Mouse (Mus musculus) gastrocnemius, adult 2 months (tissue): ENCODE results near the gene Magi1. TPM values are rescaled to one million over a fixed set of nuclear protein-coding genes. Genes with fewer than 3 reads are reported as not detected.

Experiments
- DNase-seq: peaks from one replicate; pipeline ENCODE4 v3.0.0; 2022
- H3K27ac ChIP-seq: fragments of 200-600 bp; 2 replicates; pipeline ENCODE4 v1.8.1; 2022; ENCODE audit warnings: mild to moderate bottlenecking
- H3K4me3 ChIP-seq: fragments of 200-600 bp; 2 replicates; pipeline ENCODE4 v1.8.1; 2022; ENCODE audit warnings: mild to moderate bottlenecking, moderate library complexity
- CTCF ChIP-seq: fragments of 200-600 bp; IDR thresholded peaks from 2 replicates; pipeline ENCODE4 v1.8.1; 2022; ENCODE audit warnings: antibody characterized with exemption, mild to moderate bottlenecking, moderate library complexity
- intact Hi-C: fragments of 180-260 bp; cut with DNase I; formaldehyde crosslinking; loops from one replicate; pipeline ENCODE4 v1.15.1; 2025
- long read RNA-seq, 2 experiments: library from polyadenylated mRNA; stranded (forward); transcript quantifications; one replicate each; pipeline ENCODE4 v2.0.0; 2021
- total RNA-seq, 2 experiments: library from RNA; stranded (reverse); gene quantifications; 2 replicates each; pipeline ENCODE4 v1.2.3; 2021

Gene Magi1
- total RNA-seq, result 1 to 10 TPM; 4.2 to 4.5 TPM
- long read RNA-seq, experiment 1, partial matches to known transcripts, result 0 of 2 reads
- long read RNA-seq, experiment 1, other reads (novel, unspliced or antisense), result 2 of 2 reads
- long read RNA-seq, experiment 2, result 0 reads

GRCm38 (mm10) chr6:94283318-94284061, at the start of gene Magi1:
Gene Magi1, minus strand, starts transcription at chr6:94283917.
- peak within 1 kb of the TSS; percentile 89 for H3K4me3 ChIP-seq
- DNase-seq, result peak; percentile 94
- no peak for TF ChIP-seq CTCF
- H3K27ac ChIP-seq, result peak within 1 kb of the TSS; percentile 92
- intact Hi-C loops, result loop anchor here (2.0 to 10.0 kb wide), 2 partner anchors 99 to 203 kb away; no protein-coding TSS in a partner anchor

GRCm38 (mm10) chr6:94327143-94327542, 43.4 kb upstream of the Magi1 start:
- intact Hi-C loops, result no loop called here
- TF ChIP-seq CTCF, result no peak
- no peak for DNase-seq
- Histone ChIP-seq H3K4me3 (no peak overlapping the region), H3K27ac (no peak overlapping the region)

GRCm38 (mm10) chr6:94316886-94317285, 33.2 kb upstream of the Magi1 start:
- Histone ChIP-seq H3K27ac (no peak overlapping the region), H3K4me3 (no peak overlapping the region)
- TF ChIP-seq CTCF, result no peak
- no peak for DNase-seq
- intact Hi-C loops, result no loop called here

GRCm38 (mm10) chr6:94312285-94312684, 28.6 kb upstream of the Magi1 start:
- DNase-seq, result no peak
- H3K27ac ChIP-seq, result no peak overlapping the region
- intact Hi-C loops, result no loop called here
- no peak for TF ChIP-seq CTCF
- H3K4me3 ChIP-seq, result no peak overlapping the region

GRCm38 (mm10) chr6:94308498-94308897, 24.8 kb upstream of the Magi1 start:
- no peak for TF ChIP-seq CTCF
- H3K27ac ChIP-seq, result no peak overlapping the region
- intact Hi-C loops, result no loop called here
- no peak for DNase-seq
- no peak overlapping the region for H3K4me3 ChIP-seq

GRCm38 (mm10) chr6:94303512-94303911, 19.8 kb upstream of the Magi1 start:
- H3K4me3 ChIP-seq, result no peak overlapping the region
- no peak for TF ChIP-seq CTCF
- intact Hi-C loops, result no loop called here
- H3K27ac ChIP-seq, result no peak overlapping the region
- no peak for DNase-seq

- no peak overlapping the region for H3K27ac ChIP-seq
- no peak overlapping the region for H3K4me3 ChIP-seq
- intact Hi-C loops, result no loop called here
- no peak for TF ChIP-seq CTCF
- no peak for DNase-seq
Observed at GRCm38 (mm10) chr6:94301804-94302203, 18.1 kb upstream of the Magi1 start.

- H3K4me3 ChIP-seq, result no peak overlapping the region
- H3K27ac ChIP-seq, result no peak overlapping the region
- intact Hi-C loops, result no loop called here
- DNase-seq, result no peak
- TF ChIP-seq CTCF, result no peak
Observed at GRCm38 (mm10) chr6:94300562-94300961, 16.8 kb upstream of the Magi1 start.

GRCm38 (mm10) chr6:94287387-94287786, 3.7 kb upstream of the Magi1 start:
- Histone ChIP-seq H3K4me3 (no peak overlapping the region), H3K27ac (no peak overlapping the region)
- DNase-seq, result no peak
- peak; percentile 20 for TF ChIP-seq CTCF
- intact Hi-C loops, result loop anchor here (10.0 kb wide), 1 partner anchor 103 kb away; no protein-coding TSS in a partner anchor

- H3K27ac ChIP-seq, result no peak overlapping the region
- no peak for TF ChIP-seq CTCF
- intact Hi-C loops, result loop anchor here (10.0 kb wide), 1 partner anchor 102 kb away; no protein-coding TSS in a partner anchor
- no peak for DNase-seq
- H3K4me3 ChIP-seq, result no peak overlapping the region
Observed at GRCm38 (mm10) chr6:94286555-94286954, 2.8 kb upstream of the Magi1 start.

- Histone ChIP-seq H3K4me3 (peak overlapping the region; percentile 89), H3K27ac (peak overlapping the region; percentile 92)
- peak; percentile 28 for DNase-seq
- intact Hi-C loops, result loop anchor here (2.0 to 10.0 kb wide), 2 partner anchors 99 to 203 kb away; no protein-coding TSS in a partner anchor
- TF ChIP-seq CTCF, result no peak
Observed at GRCm38 (mm10) chr6:94284089-94284825, 540 bp upstream of the Magi1 start.

GRCm38 (mm10) chr6:94282301-94283241, 1.1 kb downstream of the Magi1 start:
- Histone ChIP-seq H3K27ac (peak overlapping the region; percentile 92), H3K4me3 (peak overlapping the region; percentile 89)
- TF ChIP-seq CTCF, result peak; percentile 22; the same call in 1 of the 2 replicates
- intact Hi-C loops, result loop anchor here (10.0 kb wide), 1 partner anchor 98 kb away; no protein-coding TSS in a partner anchor
- DNase-seq, result peak; percentile 42
